Mouse (Mus musculus) MEL (cell line): Measurements from ENCODE around the gene Sik3. TPM values are rescaled to one million over a fixed set of nuclear protein-coding genes. Genes with fewer than 3 reads are reported as not detected.

Experiments
- DNase-seq: peaks from one replicate; pipeline ENCODE4 v3.0.0; 2011; ENCODE audit warnings: low read depth, low spot score
- H3K27ac ChIP-seq: 2 replicates; pipeline ENCODE4 v1.5.1; 2012; ENCODE audit warnings: low read depth, mild to moderate bottlenecking, control low read depth, low read length, moderate library complexity; ENCODE audit not compliant: control insufficient read depth
- H3K27me3 ChIP-seq, 2 experiments: fragments of 150-350 bp in 1 of 2; sonication (generic) in 1 of 2; 2 replicates each; pipeline ENCODE4 v1.6.1; 2012; ENCODE audit warnings: low read length in 2 of 2, mild to moderate bottlenecking in 2 of 2, improper control_type of control experiment in 1 of 2, moderate library complexity in 1 of 2; ENCODE audit not compliant: insufficient read depth in 2 of 2, control insufficient read depth in 1 of 2
- H3K36me3 ChIP-seq, 2 experiments: 2 replicates each; pipeline ENCODE4 v1.6.1; 2012 to 2014; ENCODE audit warnings: low read length in 2 of 2, improper control_type of control experiment in 1 of 2, inconsistent platforms in 1 of 2, mild to moderate bottlenecking in 1 of 2; ENCODE audit not compliant: insufficient read depth in 2 of 2, control insufficient read depth in 1 of 2
- H3K4me1 ChIP-seq, 2 experiments: fragments of 150-350 bp in 1 of 2; sonication (generic) in 1 of 2; 2 replicates each; pipeline ENCODE4 v1.6.1; 2012; ENCODE audit warnings: low read length in 2 of 2, improper control_type of control experiment in 1 of 2, mild to moderate bottlenecking in 1 of 2; ENCODE audit not compliant: insufficient read depth in 2 of 2, control insufficient read depth in 1 of 2
- H3K4me3 ChIP-seq, 2 experiments: fragments of 150-350 bp in 1 of 2; sonication (generic) in 1 of 2; 2 replicates each; pipeline ENCODE4 v1.5.1; 2012; ENCODE audit warnings: low read depth in 2 of 2, low read length in 2 of 2, mild to moderate bottlenecking in 2 of 2, moderate library complexity in 2 of 2, control low read depth in 1 of 2, improper control_type of control experiment in 1 of 2; ENCODE audit not compliant: control insufficient read depth in 1 of 2, insufficient read depth in 1 of 2
- H3K79me2 ChIP-seq: 2 replicates; pipeline ENCODE4 v1.6.1; 2012; ENCODE audit warnings: mild to moderate bottlenecking, low read length, moderate library complexity; ENCODE audit not compliant: control insufficient read depth, poor library complexity, insufficient read depth
- H3K9ac ChIP-seq: 2 replicates; pipeline ENCODE4 v1.6.1; 2012; ENCODE audit warnings: low read depth, mild to moderate bottlenecking, control low read depth, low read length, moderate library complexity; ENCODE audit not compliant: control insufficient read depth, poor library complexity, severe bottlenecking
- H3K9me3 ChIP-seq: fragments of 150-350 bp; sonication (generic); replicated peaks from 2 replicates; pipeline ENCODE4 v1.6.1; 2012; ENCODE audit warnings: mild to moderate bottlenecking, low read length, improper control_type of control experiment, moderate library complexity; ENCODE audit not compliant: insufficient read depth
- BHLHE40 ChIP-seq: IDR thresholded peaks from 2 replicates; pipeline ENCODE4 v1.6.1; 2012; ENCODE audit warnings: low read depth, mild to moderate bottlenecking, inconsistent platforms, low read length, improper control_type of control experiment, borderline replicate concordance
- CHD1 ChIP-seq: IDR thresholded peaks from 2 replicates; pipeline ENCODE4 v1.6.1; 2012; ENCODE audit warnings: low read depth, mild to moderate bottlenecking, inconsistent platforms, low read length, improper control_type of control experiment
- CTCF ChIP-seq, 3 experiments: IDR thresholded peaks in 2 of 3; conservative IDR thresholded peaks in 1 of 3; 2 replicates each; pipeline ENCODE4 v1.5.1; 2011 to 2012; ENCODE audit warnings: low read length in 3 of 3, low read depth in 2 of 3, mild to moderate bottlenecking in 2 of 3, improper control_type of control experiment in 1 of 3, inconsistent platforms in 1 of 3, mixed read lengths in 1 of 3, moderate library complexity in 1 of 3; ENCODE audit not compliant: control insufficient read depth in 1 of 3, insufficient read depth in 1 of 3, poor library complexity in 1 of 3, severe bottlenecking in 1 of 3
- E2F4 ChIP-seq: IDR thresholded peaks from 2 replicates; pipeline ENCODE4 v1.6.1; 2011; ENCODE audit warnings: low read depth, low read length, improper control_type of control experiment, borderline replicate concordance
- ELF1 ChIP-seq: IDR thresholded peaks from 2 replicates; pipeline ENCODE4 v1.6.1; 2014; ENCODE audit warnings: low read depth, mild to moderate bottlenecking, inconsistent platforms, low read length, improper control_type of control experiment, moderate library complexity
- EP300 ChIP-seq, 2 experiments: IDR thresholded peaks; 2 replicates each; pipeline ENCODE4 v1.6.1; 2011; ENCODE audit warnings: improper control_type of control experiment in 2 of 2, low read length in 2 of 2, low read depth in 1 of 2, mild to moderate bottlenecking in 1 of 2
- ETS1 ChIP-seq: IDR thresholded peaks from 2 replicates; pipeline ENCODE4 v1.6.1; 2012; ENCODE audit warnings: low read depth, mild to moderate bottlenecking, inconsistent platforms, low read length, improper control_type of control experiment, moderate library complexity
- GABPA ChIP-seq: IDR thresholded peaks from 2 replicates; pipeline ENCODE4 v1.6.1; 2012; ENCODE audit warnings: low read depth, mild to moderate bottlenecking, inconsistent platforms, low read length, improper control_type of control experiment, moderate library complexity
- KAT2A ChIP-seq: conservative IDR thresholded peaks from 2 replicates; pipeline ENCODE4 v1.6.1; 2012; ENCODE audit warnings: low read depth, low read length, improper control_type of control experiment, inconsistent platforms
- MAFK ChIP-seq: IDR thresholded peaks from 2 replicates; pipeline ENCODE4 v1.6.1; 2011; ENCODE audit warnings: low read depth, mild to moderate bottlenecking, low read length, improper control_type of control experiment, borderline replicate concordance
- MAZ ChIP-seq: IDR thresholded peaks from 2 replicates; pipeline ENCODE4 v1.6.1; 2012; ENCODE audit warnings: low read depth, mild to moderate bottlenecking, inconsistent platforms, low read length, improper control_type of control experiment
- MYC ChIP-seq: IDR thresholded peaks from 2 replicates; pipeline ENCODE4 v1.6.1; 2011; ENCODE audit warnings: low read depth, mild to moderate bottlenecking, low read length, improper control_type of control experiment, moderate library complexity
- NELFE ChIP-seq: IDR thresholded peaks from 2 replicates; pipeline ENCODE4 v1.6.1; 2011; ENCODE audit warnings: low read depth, low read length, improper control_type of control experiment
- NRF1 ChIP-seq: IDR thresholded peaks from 2 replicates; pipeline ENCODE4 v1.6.1; 2014; ENCODE audit warnings: low read depth, mild to moderate bottlenecking, inconsistent platforms, low read length, improper control_type of control experiment, moderate library complexity; ENCODE audit not compliant: poor library complexity, insufficient read depth, severe bottlenecking
- POLR2A ChIP-seq, 2 experiments: IDR thresholded peaks; 2 replicates each; pipeline ENCODE4 v1.6.1; 2011 to 2012; ENCODE audit warnings: low read length in 2 of 2, mild to moderate bottlenecking in 2 of 2, control low read depth in 1 of 2, improper control_type of control experiment in 1 of 2, low read depth in 1 of 2, moderate library complexity in 1 of 2; ENCODE audit not compliant: control insufficient read depth in 1 of 2, insufficient read depth in 1 of 2, poor library complexity in 1 of 2
- POLR2AphosphoS2 ChIP-seq: IDR thresholded peaks from 2 replicates; pipeline ENCODE4 v1.6.1; 2011; ENCODE audit warnings: low read length, improper control_type of control experiment
- POLR2AphosphoS5 ChIP-seq: IDR thresholded peaks from 2 replicates; pipeline ENCODE4 v1.6.1; 2012; ENCODE audit warnings: low read depth, borderline replicate concordance, mild to moderate bottlenecking, inconsistent platforms, low read length, moderate library complexity, mixed read lengths
- RCOR1 ChIP-seq: IDR thresholded peaks from 2 replicates; pipeline ENCODE4 v1.6.1; 2012; ENCODE audit warnings: low read depth, mild to moderate bottlenecking, inconsistent platforms, low read length, improper control_type of control experiment
- TBP ChIP-seq: IDR thresholded peaks from 2 replicates; pipeline ENCODE4 v1.8.0; 2011; ENCODE audit warnings: low read depth, low read length, improper control_type of control experiment
- TCF12 ChIP-seq: IDR thresholded peaks from 2 replicates; pipeline ENCODE4 v1.6.1; 2014; ENCODE audit warnings: low read depth, mild to moderate bottlenecking, inconsistent platforms, low read length, improper control_type of control experiment, moderate library complexity
- ZMIZ1 ChIP-seq: IDR thresholded peaks from 2 replicates; pipeline ENCODE4 v1.6.1; 2012; ENCODE audit warnings: low read depth, mild to moderate bottlenecking, inconsistent platforms, low read length, improper control_type of control experiment, moderate library complexity
- ZNF384 ChIP-seq: IDR thresholded peaks from 2 replicates; pipeline ENCODE4 v1.6.1; 2012; ENCODE audit warnings: low read depth, mild to moderate bottlenecking, inconsistent platforms, low read length, improper control_type of control experiment
- polyA plus RNA-seq, 2 experiments: library from polyadenylated mRNA; stranded (reverse) in 1 of 2; unstranded in 1 of 2; fragments of >175 nt in 1 of 2; fragments of >200 nt in 1 of 2; gene quantifications; 2 replicates each; pipeline versions ENCODE4 v1.2.1 to v1.2.4; 2012; ENCODE audit warnings: low replicate concordance in 2 of 2, low read depth in 1 of 2; ENCODE audit not compliant: insufficient read length in 2 of 2, insufficient read depth in 1 of 2, missing spikeins in 1 of 2
- total RNA-seq: library from RNA; depleted of rRNA; stranded (reverse); fragments of 300-350 nt; gene quantifications from 2 replicates; pipeline ENCODE4 v1.2.3, GENCODE M21; 2012

The Sik3 gene
- total and polyA plus RNA-seq, 3 experiments: 78.7 to 111 TPM; not detected in 1

GRCm38 (mm10) chr9:46215338-46216322, 203.0 kb downstream of the Sik3 start (continued):
- TF ChIP-seq POLR2AphosphoS5 (no peak), MAFK (peak; percentile 77), ETS1 (peak; percentile 92), ZMIZ1 (peak; percentile 91), BHLHE40 (peak; percentile 18; the same call in 1 of the 2 replicates), ELF1 (peak; percentile 16; the same call in 1 of the 2 replicates), POLR2AphosphoS2 (peak; percentile 40), CHD1 (no peak), MYC (0 out of 2 replicates have a peak, but pooled peaks have one; percentile 64), TCF12 (peak; percentile 94), POLR2A (IDR thresholded peaks at IDR 0.05; ENCODE audit: control insufficient read depth in 1 of 2, insufficient read depth in 1 of 2, low read depth in 1 of 2, low read length in 2 of 2, poor library complexity in 1 of 2) (peak; percentile 31 to 70; a peak in 2 of 4 replicates), CTCF (IDR thresholded peaks at IDR 0.05 in 2 of 3, conservative IDR thresholded peaks at IDR 0.05 in 1 of 3; ENCODE audit: control insufficient read depth in 1 of 3, insufficient read depth in 1 of 3, low read depth in 2 of 3, low read length in 3 of 3, poor library complexity in 1 of 3, severe bottlenecking in 1 of 3) (no peak), TBP (peak; percentile 86), EP300 (IDR thresholded peaks at IDR 0.05; ENCODE audit: low read depth in 1 of 2, low read length in 2 of 2) (peak; percentile 94 to 96), GABPA (no peak)
- TF ChIP-seq, all 39 proteins: peak for 27

GRCm38 (mm10) chr9:46216744-46217470, 204.3 kb downstream of the Sik3 start:
- DNase-seq: peak; percentile 85
- no peak; the same call in 1 of the 2 replicates for TF ChIP-seq ZNF384
- TF ChIP-seq MAZ: 0 out of 2 replicates have a peak, but pooled peaks have one; percentile 36
- peak; percentile 60 to 72; a peak in 3 of 4 replicates for TF ChIP-seq EP300 (IDR thresholded peaks at IDR 0.05; ENCODE audit: low read depth in 1 of 2, low read length in 2 of 2)
- peak; percentile 37; the same call in 1 of the 2 replicates for TF ChIP-seq NELFE
- TF ChIP-seq POLR2A (IDR thresholded peaks at IDR 0.05; ENCODE audit: control insufficient read depth in 1 of 2, insufficient read depth in 1 of 2, low read depth in 1 of 2, low read length in 2 of 2, poor library complexity in 1 of 2): peak in 1 of 2 experiments; percentile 48; a peak in 1 of 4 replicates
- peak; percentile 43 for TF ChIP-seq RCOR1
- no peak for TF ChIP-seq KAT2A
- TF ChIP-seq NRF1: peak; percentile 9; the same call in 1 of the 2 replicates
- TF ChIP-seq TCF12: 0 out of 2 replicates have a peak, but pooled peaks have one; percentile 32
- peak; percentile 69 for TF ChIP-seq ETS1
- no peak for TF ChIP-seq E2F4
- Histone ChIP-seq H3K4me1 (peaks cover 38 to 62% of the 10 kb centered on the region in 2 experiments), H3K9ac (peak overlapping the region; percentile 56), H3K27me3 (no peaks in the 10 kb centered on the region), H3K36me3 (peaks cover 3 to 60% of the 10 kb centered on the region in 2 experiments), H3K4me3 (no peak overlapping the region), H3K27ac (peak overlapping the region; percentile 99), H3K9me3 (no peaks in the 10 kb centered on the region), H3K79me2 (no peaks in the 10 kb centered on the region)
